ENCODE assay signal across 26 mouse cellular contexts in the genomic region with DNA sequence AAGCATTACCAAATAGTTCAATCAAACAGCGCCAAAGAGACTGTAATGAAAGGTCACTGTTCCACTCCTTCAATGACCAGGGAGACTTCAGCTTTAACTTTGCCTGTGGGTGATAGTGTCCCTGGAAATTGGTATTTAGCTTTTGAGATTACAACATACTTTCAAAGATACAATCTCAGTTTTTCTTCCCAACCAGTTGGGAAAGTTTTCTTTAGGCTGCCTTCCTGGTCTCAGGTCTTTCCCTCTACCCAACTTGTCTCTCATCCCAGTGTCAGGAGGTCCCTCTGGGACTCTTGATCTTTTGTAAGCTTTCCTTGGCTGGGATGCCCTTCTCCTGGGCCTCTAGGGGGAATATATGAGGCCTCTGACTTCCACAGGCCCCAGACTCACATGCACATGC. TPM values are rescaled to one million over a fixed set of nuclear protein-coding genes. Genes with fewer than 3 reads are reported as not detected.
"Had no signal": no experiment of that assay in that cellular context is flagged by ENCODE, and none has a peak within 500 bp of the region (broad histone marks: within the 10 kb centered on the region; RNA-seq: fewer than 3 reads in every experiment).

No protein-coding gene starts in this region.

- DNase-seq: gastrocnemius, adult 2 months; gastrocnemius, postnatal 10 days; gastrocnemius, postnatal 25 days; heart, adult 2 months; heart, postnatal 10 days; heart, postnatal 4 days; kidney, adult 18-20 months; kidney, adult 8-10 months; kidney, postnatal 10 days; kidney, postnatal 25 days; kidney, postnatal 4 days; liver; liver, embryonic 13.5 days had no signal

- H3K4me2 ChIP-seq: heart, embryonic 12.5 days; hindbrain, embryonic 12.5 days; hindbrain, embryonic 14.5 days; intestine, embryonic 15.5 days; limb, embryonic 12.5 days; liver, embryonic 11.5 days; liver, embryonic 13.5 days had no signal

- H3K36me3 ChIP-seq: heart, embryonic 12.5 days; intestine, embryonic 15.5 days; liver, embryonic 13.5 days had no signal

- H3K27ac ChIP-seq: gastrocnemius, adult 2 months; heart, adult 2 months; hindbrain, embryonic 10.5 days; hindbrain, embryonic 12.5 days; hindbrain, embryonic 14.5 days; intestine, embryonic 15.5 days; layer of hippocampus, adult 2 months; left cerebral cortex, adult 2 months; limb, embryonic 10.5 days; limb, embryonic 12.5 days; liver, embryonic 13.5 days had no signal

- ATAC-seq: hindbrain, embryonic 16.5 days; inflammation-experienced regulatory T-cells, adult 6 months; intestine, embryonic 15.5 days; intestine, postnatal 0 days had no signal

- H3K27me3 ChIP-seq: heart, embryonic 12.5 days; hindbrain, embryonic 12.5 days; intestine, embryonic 15.5 days; limb, embryonic 12.5 days; liver, embryonic 13.5 days had no signal

- H3K4me3 ChIP-seq: gastrocnemius, adult 2 months; heart, adult 2 months; heart, embryonic 12.5 days; hindbrain, embryonic 10.5 days; hindbrain, embryonic 12.5 days; intestine, embryonic 15.5 days; layer of hippocampus, adult 2 months; left cerebral cortex, adult 2 months; limb, embryonic 10.5 days; limb, embryonic 12.5 days; liver, embryonic 13.5 days had no signal

- H3K9me3 ChIP-seq: heart, embryonic 12.5 days; intestine, embryonic 15.5 days; liver, embryonic 13.5 days had no signal

- H3K9ac ChIP-seq: heart, embryonic 12.5 days; hindbrain, embryonic 12.5 days; hindbrain, embryonic 14.5 days; intestine, embryonic 15.5 days; limb, embryonic 12.5 days; liver, embryonic 13.5 days had no signal

- H3K4me1 ChIP-seq: heart, embryonic 12.5 days; hindbrain, embryonic 10.5 days; hindbrain, embryonic 12.5 days; intestine, embryonic 15.5 days; limb, embryonic 10.5 days; limb, embryonic 12.5 days; liver, embryonic 13.5 days had no signal

RNA-seq across cellular contexts. Expression of a gene that starts 29.7 kb away (rescaled TPM):
- polyA plus RNA-seq: inflammation-experienced regulatory T-cells, adult 6 months had no signal
